Mouse (Mus musculus): ENCODE data around the gene Fam129c.

The Fam129c gene

DNA sequence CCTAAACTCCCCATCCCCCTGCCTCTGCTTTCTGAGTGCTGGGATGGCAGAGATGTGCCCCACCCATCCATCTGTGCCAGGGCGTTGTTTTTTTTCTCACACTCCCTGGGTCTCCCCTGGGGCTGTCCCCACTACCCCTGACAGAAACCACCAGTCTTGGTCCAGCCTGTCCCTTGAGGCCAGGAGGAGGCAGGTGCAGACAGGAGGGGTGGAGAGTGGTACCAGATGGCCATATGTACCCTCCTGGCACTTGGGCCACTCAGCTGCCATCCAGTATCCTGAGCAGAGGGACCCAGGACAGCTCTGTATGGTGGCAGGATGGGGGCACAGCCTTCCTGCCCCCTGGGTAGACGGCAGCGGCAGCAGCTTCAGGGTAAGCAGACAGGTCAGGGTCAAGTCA is at the start of gene Fam129c:
TSS of gene Fam129c (plus strand) at position 198 of the 400 bp plus-strand sequence.
- peak in 1 of 2 experiments; percentile 40 for DNase-seq (ENCODE audit: low spot score in 2 of 2)

DNA sequence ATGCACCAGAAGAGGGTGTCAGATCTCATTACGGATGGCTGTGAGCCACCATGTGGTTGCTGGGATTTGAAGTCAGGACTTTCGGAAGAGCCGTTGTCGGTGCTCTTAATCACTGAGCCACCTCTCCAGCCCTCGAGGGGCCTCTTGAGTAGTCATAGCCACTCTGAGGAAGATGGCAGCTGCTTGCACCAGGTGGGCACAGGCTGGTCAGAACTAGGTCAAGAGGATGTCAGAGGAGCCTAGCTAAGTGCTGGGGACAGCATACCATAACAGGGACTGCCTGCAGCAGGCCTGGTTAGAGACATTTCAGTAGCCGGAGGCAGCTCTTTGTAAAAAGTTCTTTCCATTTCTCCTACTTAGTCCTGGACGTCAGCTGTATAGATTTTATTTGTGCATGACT is 46.7 kb upstream of the Fam129c start:
- no peak for DNase-seq (ENCODE audit: low spot score in 2 of 2)

GRCm38 (mm10) chr8:71552770-71553169 is 44.7 kb upstream of the Fam129c start:
- DNase-seq (ENCODE audit: low spot score in 2 of 2), result no peak

DNA sequence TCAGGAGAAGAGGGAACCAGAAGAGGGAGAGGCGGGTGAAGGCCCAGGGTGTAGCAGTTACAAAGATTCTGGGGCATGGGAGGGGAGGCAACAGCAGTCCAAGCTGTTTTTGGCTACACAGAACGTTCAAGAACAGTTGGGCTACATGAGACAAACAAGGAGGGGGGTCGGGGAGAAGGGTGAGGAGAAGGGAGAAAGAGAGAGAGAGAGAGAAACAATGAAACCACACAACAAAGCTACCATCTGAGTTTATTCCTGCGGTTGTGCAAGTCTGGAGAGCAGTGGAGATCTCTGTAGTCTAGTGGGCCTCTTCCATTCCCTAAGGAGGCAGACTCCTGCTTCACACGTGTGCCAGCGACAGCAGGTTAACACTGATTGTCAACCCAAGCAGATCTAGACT is 43.4 kb upstream of the Fam129c start:
- no peak for DNase-seq (ENCODE audit: low spot score in 2 of 2)

DNA sequence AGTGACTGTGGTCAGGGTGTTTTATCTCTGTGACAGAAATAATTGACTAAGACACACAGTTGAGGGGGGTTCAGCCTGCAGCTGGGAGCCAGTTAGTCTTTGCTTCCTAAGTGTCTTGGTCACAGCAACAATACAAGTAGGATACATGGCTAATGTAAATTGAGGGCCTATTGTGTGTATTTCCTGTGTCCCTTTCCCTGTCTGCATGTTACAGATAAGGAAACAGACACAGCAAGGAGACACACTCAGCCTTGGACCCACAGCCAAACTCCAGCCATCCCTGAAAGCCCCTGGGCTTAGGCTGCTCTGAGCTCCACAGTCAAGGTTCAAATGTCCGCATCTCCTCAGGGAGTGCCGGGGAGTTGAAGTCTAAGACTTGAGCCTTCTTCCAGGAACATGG is 42.8 kb upstream of the Fam129c start:
- no peak for DNase-seq (ENCODE audit: low spot score in 2 of 2)

GRCm38 (mm10) chr8:71558071-71558957 is 39.1 kb upstream of the Fam129c start, which contains the start of gene Tmem221:
Gene Tmem221, minus strand, starts transcription at chr8:71558871.
- DNase-seq (ENCODE audit: low spot score in 2 of 2), result no peak

DNA sequence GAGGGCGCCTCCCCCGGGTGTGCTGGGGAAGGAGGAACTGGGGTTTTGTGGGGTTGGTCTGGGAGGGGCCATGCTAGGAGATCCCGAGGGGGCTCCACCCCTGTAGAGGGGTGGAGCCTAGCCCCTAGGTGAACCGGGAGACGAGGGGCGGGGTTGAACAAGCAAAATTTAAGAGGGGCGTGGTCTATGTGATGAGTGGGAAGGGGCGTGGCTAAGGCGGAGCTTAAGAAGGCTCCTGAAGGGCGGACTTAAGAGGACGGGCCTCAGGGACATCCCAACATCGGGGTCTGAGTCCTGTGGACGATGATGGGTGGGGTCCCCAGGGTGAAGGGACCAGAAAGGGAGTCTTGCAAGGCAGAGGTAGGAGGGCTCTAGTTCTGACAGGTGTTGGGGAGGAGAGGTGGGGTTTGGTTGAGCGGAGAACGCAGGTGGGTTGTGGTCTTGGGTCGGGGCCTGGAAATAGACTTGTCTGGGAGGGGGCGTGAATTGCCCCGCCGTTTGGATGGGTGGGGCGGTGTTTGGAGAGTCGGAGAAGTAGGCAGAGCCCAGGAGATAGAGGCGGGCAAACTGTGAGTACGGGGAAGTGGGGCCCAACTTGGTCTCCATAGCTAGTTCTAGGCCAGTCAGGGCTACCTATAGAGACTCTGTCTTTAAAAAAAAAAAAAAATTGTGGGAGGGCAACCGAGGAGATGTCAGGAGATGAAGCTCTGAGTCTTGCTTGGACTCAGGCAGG is 38.3 kb upstream of the Fam129c start:
- peak; percentile 56 to 66 for DNase-seq (ENCODE audit: low spot score in 2 of 2)

- no peak for DNase-seq (ENCODE audit: low spot score in 2 of 2)
These were observed 37.4 kb upstream of the Fam129c start for GRCm38 (mm10) chr8:71560071-71560470.

GRCm38 (mm10) chr8:71560765-71561164 is 36.7 kb upstream of the Fam129c start:
- DNase-seq (ENCODE audit: low spot score in 2 of 2), result no peak

- peak in 1 of 2 experiments; percentile 45 for DNase-seq (ENCODE audit: low spot score in 2 of 2)
These were observed 36.0 kb upstream of the Fam129c start for GRCm38 (mm10) chr8:71561401-71561800.

DNA sequence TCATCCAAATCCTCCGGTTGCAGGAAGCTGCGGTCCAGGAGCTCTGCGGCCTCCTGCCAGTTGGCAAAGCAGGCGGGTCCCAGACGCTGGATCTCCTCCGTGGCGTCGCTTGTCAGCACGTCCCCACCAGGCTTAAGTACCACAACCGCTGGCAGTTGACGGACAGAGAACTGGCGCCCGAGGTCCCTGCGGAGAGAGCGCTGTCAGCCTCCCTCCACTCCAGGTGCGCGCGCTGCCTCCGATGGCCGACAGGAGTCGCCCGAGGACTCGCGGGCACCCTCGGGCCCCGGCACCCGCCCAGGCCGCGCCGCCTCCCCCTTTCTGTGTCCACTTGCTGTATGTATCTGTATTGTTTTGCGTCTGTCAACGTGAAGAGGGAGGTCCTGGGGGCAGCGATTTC is 34.7 kb upstream of the Fam129c start:
- peak; percentile 68 to 84 for DNase-seq (ENCODE audit: low spot score in 2 of 2)

GRCm38 (mm10) chr8:71563992-71564391 is 33.5 kb upstream of the Fam129c start:
- no peak for DNase-seq (ENCODE audit: low spot score in 2 of 2)

DNA sequence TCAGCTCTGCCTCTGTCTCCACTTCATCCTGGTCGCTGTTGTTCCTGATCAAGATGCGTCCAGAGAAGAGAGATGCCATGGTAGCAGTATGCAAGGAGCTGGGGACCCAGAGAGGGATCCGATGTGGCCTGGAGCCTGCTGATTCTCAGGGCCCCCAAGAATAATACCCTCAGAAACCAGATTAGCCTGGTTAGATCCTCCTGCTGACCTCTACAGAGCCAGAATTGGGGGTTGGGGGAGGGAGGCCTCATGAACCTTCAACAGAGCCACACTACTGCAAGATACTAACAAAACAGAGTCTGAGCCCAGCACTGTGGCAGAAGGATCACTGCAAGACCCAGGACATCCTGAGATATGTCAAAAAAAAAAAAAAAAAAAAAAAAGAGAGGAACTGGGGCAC is 30.9 kb upstream of the Fam129c start, which contains the start of gene Nxnl1:
TSS of gene Nxnl1 (minus strand) at position 101 of the 400 bp plus-strand sequence.
- DNase-seq (ENCODE audit: low spot score in 2 of 2), result no peak

- no peak for DNase-seq (ENCODE audit: low spot score in 2 of 2)
These were observed 29.9 kb upstream of the Fam129c start for GRCm38 (mm10) chr8:71567587-71567986.

DNA sequence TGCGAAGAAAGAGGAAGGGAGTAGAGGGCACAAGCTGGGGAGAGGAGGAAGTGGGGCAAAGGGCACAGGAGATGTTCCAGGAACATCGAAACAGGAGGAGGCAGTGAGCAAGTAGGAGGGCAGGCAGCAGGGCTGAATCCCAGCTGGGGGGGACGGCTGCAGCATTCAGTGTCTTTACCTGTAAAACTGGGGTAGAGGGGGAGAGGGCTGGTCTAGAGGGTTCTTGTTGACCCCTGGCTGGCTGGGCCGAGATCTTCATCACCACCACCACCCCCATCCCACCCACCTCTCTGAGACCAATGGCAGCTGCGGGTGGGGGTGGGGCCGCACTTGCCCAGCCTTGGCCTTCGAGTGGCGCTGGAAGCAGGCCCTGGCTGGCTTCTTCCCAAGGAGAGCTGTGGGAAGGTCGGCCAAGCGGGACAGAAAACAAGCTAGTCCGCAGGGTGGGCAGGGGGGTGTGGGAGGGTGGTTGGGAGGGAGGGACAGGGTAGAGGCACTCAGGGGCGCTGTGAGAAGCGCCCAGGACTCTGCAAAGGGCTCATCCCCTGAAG is 29.0 kb upstream of the Fam129c start, which contains the start of gene Slc27a1:
TSS of gene Slc27a1 (plus strand) at position 496 of the 551 bp plus-strand sequence.
- DNase-seq (ENCODE audit: low spot score in 2 of 2), result no peak

DNA sequence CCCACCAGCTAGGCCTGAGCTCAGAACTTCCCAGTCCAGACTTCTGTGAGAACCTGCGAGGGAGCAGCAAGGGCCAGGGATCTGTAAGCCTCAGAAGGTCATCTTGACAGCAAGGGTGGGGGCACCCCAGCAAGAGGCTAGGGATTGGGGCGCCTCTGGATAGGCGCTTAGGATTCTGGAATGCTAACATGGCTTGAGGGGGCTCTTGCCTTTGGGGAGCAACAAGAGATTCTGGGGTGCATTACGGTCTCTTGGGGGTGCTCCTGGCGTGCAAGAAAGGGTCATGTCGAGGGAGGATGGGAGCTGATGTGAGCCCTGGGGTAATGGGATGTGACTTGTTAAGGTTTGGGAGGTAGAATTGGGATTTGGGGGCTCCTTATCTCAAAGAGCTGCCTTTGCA is 28.5 kb upstream of the Fam129c start:
- DNase-seq (ENCODE audit: low spot score in 2 of 2), result no peak

DNA sequence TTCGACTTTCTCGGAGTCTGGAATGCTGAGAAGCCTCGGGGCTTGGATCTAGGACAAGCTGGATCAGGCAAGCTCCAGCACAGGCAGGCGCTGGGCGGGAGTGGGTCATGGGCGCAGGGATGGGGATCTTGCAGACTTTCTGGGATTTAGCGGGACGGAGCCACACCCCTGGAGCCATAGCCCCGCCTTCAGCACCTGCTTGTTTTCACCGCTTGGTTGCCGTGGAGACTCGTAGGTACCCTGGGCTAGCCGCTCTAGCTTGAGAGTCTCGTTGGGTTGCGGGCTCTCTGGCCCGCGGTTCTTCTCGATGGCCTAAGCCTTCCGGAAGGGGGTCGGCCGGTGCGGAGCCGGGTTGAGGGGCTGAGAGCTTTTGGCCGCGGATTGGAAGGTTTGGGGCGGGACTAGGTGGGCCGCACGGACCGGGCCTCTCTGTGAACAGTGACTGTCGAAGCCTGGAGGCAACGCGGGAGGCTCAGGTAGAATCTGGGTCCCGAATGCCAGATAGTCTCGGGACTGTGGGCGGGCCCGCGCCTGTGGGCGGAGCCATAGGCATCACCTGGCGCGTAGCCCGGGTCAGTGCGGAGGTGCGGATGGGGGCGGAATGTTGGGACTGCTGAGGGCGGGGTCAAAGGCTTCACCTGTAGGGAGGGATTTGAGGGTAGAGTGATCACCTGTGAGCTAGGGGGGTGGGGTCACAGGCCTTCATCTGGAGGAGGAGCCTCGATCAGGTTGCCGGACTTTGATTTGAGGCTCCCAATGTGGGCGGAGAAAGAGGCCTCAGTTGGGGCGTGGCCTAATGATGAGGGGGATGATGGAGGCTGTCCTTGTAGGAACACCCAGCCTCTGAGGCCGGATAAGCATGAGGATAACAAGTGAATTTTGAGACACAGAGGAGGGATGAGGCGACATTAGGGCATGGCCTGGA is 27.8 kb upstream of the Fam129c start:
- DNase-seq (ENCODE audit: low spot score in 2 of 2), result peak in 1 of 2 experiments; percentile 54

DNA sequence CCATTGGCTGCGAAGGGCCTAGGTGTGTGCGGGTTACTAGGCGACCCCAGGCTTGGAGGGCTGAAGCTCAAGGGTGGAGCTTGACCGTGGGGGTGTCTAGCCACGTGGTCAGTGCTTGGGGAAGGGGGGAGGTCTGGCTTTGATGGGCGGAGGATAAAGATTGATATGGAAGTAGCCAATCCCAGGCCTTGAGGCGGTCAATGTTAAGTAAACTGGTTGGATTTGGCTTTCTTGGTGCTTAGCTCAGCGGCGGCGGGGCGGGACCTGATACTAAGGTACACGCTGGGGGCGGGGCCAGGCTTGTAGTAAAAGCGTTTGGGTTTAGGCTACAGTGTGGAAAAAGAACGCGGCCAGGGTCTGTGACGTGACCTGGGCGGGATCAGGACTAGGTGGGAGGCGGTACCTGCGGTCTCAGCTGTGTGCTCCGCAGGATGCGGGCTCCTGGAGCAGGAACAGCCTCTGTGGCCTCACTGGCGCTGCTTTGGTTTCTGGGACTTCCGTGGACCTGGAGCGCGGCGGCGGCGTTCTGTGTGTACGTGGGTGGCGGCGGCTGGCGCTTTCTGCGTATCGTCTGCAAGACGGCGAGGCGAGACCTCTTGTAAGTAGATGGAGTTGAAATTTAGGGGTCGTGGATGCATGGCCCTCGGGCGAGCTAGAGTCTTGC is 27.0 kb upstream of the Fam129c start:
- peak; percentile 61 to 66 for DNase-seq (ENCODE audit: low spot score in 2 of 2)

DNA sequence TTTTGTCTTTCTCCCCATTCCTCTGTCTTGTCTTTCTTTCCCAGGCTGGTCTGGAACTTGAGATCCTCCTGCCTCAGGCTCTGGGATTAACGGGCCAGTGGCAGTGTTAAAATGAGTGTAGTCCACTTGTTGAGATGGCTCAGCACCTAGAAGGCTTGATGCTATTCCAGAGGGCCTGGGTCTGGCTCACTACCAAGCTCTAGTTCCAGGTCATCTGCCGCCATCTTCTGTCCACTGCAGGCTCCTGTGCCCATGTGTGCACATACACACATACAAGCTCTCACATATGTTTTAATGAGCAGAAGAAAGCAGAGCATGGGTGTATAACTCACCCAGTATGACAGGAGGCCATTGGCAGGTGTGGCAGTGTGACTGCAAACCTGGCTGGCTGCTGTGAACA is 25.4 kb upstream of the Fam129c start:
- DNase-seq (ENCODE audit: low spot score in 2 of 2), result no peak

GRCm38 (mm10) chr8:71572847-71573633 is 24.4 kb upstream of the Fam129c start:
- no peak for DNase-seq (ENCODE audit: low spot score in 2 of 2)

All from spleen, postnatal 14 days (tissue).